Mouse (Mus musculus) layer of hippocampus, postnatal 25 days (tissue): ENCODE measurements at regions not wholly inside any gene's neighbourhood (a gene's known extent, or its start where the extent isn't known, plus 50 kb on each side); places are given as distances from the start of the nearest gene placed in this dataset.

ENCODE experiments used
- DNase-seq, 2 experiments: peaks; one replicate each; pipeline ENCODE4 v3.0.0; 2022; ENCODE audit warnings: mixed read lengths in 2 of 2, low spot score in 1 of 2; ENCODE audit errors: extremely low spot score in 1 of 2

- no peak for DNase-seq
Observed at GRCm38 (mm10) chr5:64601285-64601684, 201.9 kb upstream of the Klf3 start.

GRCm38 (mm10) chr5:64601832-64602231 lies 201.4 kb upstream of the Klf3 start:
- DNase-seq, result no peak

GRCm38 (mm10) chr5:64602356-64602936 lies 200.7 kb upstream of the Klf3 start:
- DNase-seq, result no peak

- no peak for DNase-seq
Observed at GRCm38 (mm10) chr5:64602996-64603755, 200.0 kb upstream of the Klf3 start.

GRCm38 (mm10) chr5:64605171-64605570 lies 198.0 kb upstream of the Klf3 start:
- DNase-seq, result no peak

GRCm38 (mm10) chr5:64605991-64606390 lies 197.2 kb upstream of the Klf3 start:
- DNase-seq, result no peak

GRCm38 (mm10) chr5:64609378-64610087 lies 193.7 kb upstream of the Klf3 start:
- DNase-seq, result no peak

GRCm38 (mm10) chr5:64610146-64610545 lies 193.0 kb upstream of the Klf3 start:
- no peak for DNase-seq

GRCm38 (mm10) chr5:64610562-64611405 lies 192.4 kb upstream of the Klf3 start:
- no peak for DNase-seq

- DNase-seq, result no peak
Observed at GRCm38 (mm10) chr5:64612017-64612416, 191.2 kb upstream of the Klf3 start.

GRCm38 (mm10) chr5:64613696-64614095 lies 189.5 kb upstream of the Klf3 start:
- no peak for DNase-seq

- no peak for DNase-seq
Observed at GRCm38 (mm10) chr5:64618126-64618525, 185.1 kb upstream of the Klf3 start.

GRCm38 (mm10) chr5:64619752-64620151 lies 183.4 kb upstream of the Klf3 start:
- DNase-seq, result no peak

GRCm38 (mm10) chr5:64620726-64621125 lies 182.5 kb upstream of the Klf3 start:
- DNase-seq, result no peak

- DNase-seq, result no peak
Observed at GRCm38 (mm10) chr5:64621386-64621785, 181.8 kb upstream of the Klf3 start.

GRCm38 (mm10) chr5:64623653-64624052 lies 179.5 kb upstream of the Klf3 start:
- no peak for DNase-seq

- DNase-seq, result no peak
Observed at GRCm38 (mm10) chr5:64624205-64624604, 179.0 kb upstream of the Klf3 start.

- no peak for DNase-seq
Observed at GRCm38 (mm10) chr5:64625421-64625820, 177.8 kb upstream of the Klf3 start.

GRCm38 (mm10) chr5:64625841-64626298 lies 177.3 kb upstream of the Klf3 start:
- no peak for DNase-seq

- DNase-seq, result no peak
Observed at GRCm38 (mm10) chr5:64626351-64626750, 176.8 kb upstream of the Klf3 start.

GRCm38 (mm10) chr5:64630582-64630981 lies 172.6 kb upstream of the Klf3 start:
- DNase-seq, result no peak
